21 mouse cellular contexts compared by ENCODE assay signal in genomic region chr1:71756159-71756558, GRCm38 (mm10).
DNase-seq lines count a peak whose midpoint lies in the region; TF ChIP-seq lines count a peak whose summit lies in the region.
"Had no signal": no experiment of that assay in that cellular context is flagged by ENCODE, and none has a peak within 500 bp of the region (broad histone marks: within the 10 kb centered on the region; RNA-seq: fewer than 3 reads in every experiment).

No protein-coding gene starts in this region.

- H3K4me3 ChIP-seq in left cerebral cortex, adult 2 months = no peak overlapping the region
- H3K4me3 ChIP-seq: embryonic facial prominence, embryonic 10.5 days; embryonic facial prominence, embryonic 12.5 days; erythroblast, embryonic 14.5 days; forebrain, embryonic 13.5 days; forebrain, embryonic 15.5 days had no signal

- no peak overlapping the region for H3K27ac ChIP-seq in left cerebral cortex, adult 2 months
- H3K27ac ChIP-seq: embryonic facial prominence, embryonic 10.5 days; embryonic facial prominence, embryonic 12.5 days; forebrain, embryonic 13.5 days; forebrain, embryonic 15.5 days had no signal

- intact Hi-C loops in left cerebral cortex, adult 2 months (cut with DNase I) = no loop called here

- peak; percentile 53 for DNase-seq in 3T3-L1 (ENCODE audit: low read depth, low spot score)
- peak; percentile 37 for DNase-seq in NIH3T3 (ENCODE audit: low read depth)
- peak; percentile 70 for DNase-seq in fibroblast of lung, adult 2 months (ENCODE audit: low read depth)
- no peak for DNase-seq in left cerebral cortex, adult 2 months (ENCODE audit: extremely low spot score in 1 of 2, low spot score in 2 of 2)
- no peak for DNase-seq in neural tube, embryonic 10.5 days (ENCODE audit: extremely low spot score, low spot score)
- DNase-seq in adrenal gland, postnatal 36 days = no peak
- DNase-seq: adrenal gland, adult 2 months; adrenal gland, postnatal 10 days; adrenal gland, postnatal 25 days; B cell, adult 2 months; cerebellum, adult 11-12 months; cerebellum, adult 2 months; cerebellum, adult 9-10 months; cerebellum, postnatal 10 days; cerebellum, postnatal 25 days; forebrain, postnatal 0 days had no signal

- TF ChIP-seq CTCF in left cerebral cortex, adult 2 months (IDR thresholded peaks at IDR 0.05) = no peak

Comparison
In these comparisons a context has a peak if more than half of its experiments do, and no peak if none do; other contexts are left out.
1. DNase-seq: peak in 3T3-L1 (single experiment), NIH3T3 (single experiment) and fibroblast of lung, adult 2 months (single experiment); none in left cerebral cortex, adult 2 months (0 of 2), neural tube, embryonic 10.5 days (single experiment) and adrenal gland, postnatal 36 days (0 of 2).